In genomic region chr3:9100761-9101160, GRCm38 (mm10) we compare ENCODE assay signal across 20 mouse cellular contexts.
DNase-seq lines count a peak whose midpoint lies in the region; ATAC-seq lines count a peak whose summit lies in the region.
"Had no signal": no experiment of that assay in that cellular context is flagged by ENCODE, and none has a peak within 500 bp of the region (broad histone marks: within the 10 kb centered on the region; RNA-seq: fewer than 3 reads in every experiment).

No protein-coding gene starts in this region.

- no peaks in the 10 kb centered on the region for H3K36me3 ChIP-seq in lung, embryonic 16.5 days (ENCODE audit: control insufficient read depth, insufficient read depth, low read length)
- H3K36me3 ChIP-seq in intestine, embryonic 16.5 days (ENCODE audit: control insufficient read depth, insufficient read depth, low read length) = no peaks in the 10 kb centered on the region
- H3K36me3 ChIP-seq: embryonic facial prominence, embryonic 15.5 days; forebrain, embryonic 10.5 days; heart, embryonic 12.5 days; hindbrain, embryonic 10.5 days had no signal

- 57% methylated on average over 8 of the region's 8 CpGs for WGBS in lung, embryonic 16.5 days
- WGBS in intestine, embryonic 16.5 days = 59% methylated on average over 8 of the region's 8 CpGs

- no peaks in the 10 kb centered on the region for H3K27me3 ChIP-seq in lung, embryonic 16.5 days (ENCODE audit: control insufficient read depth, insufficient read depth, low read depth, low read length)
- H3K27me3 ChIP-seq in intestine, embryonic 16.5 days (replicated peaks; ENCODE audit: control insufficient read depth, insufficient read depth, low read length) = no peaks in the 10 kb centered on the region
- H3K27me3 ChIP-seq: CH12.LX; embryonic facial prominence, embryonic 15.5 days; heart, embryonic 12.5 days had no signal

- DNase-seq in lung, adult 18-20 months = no peak
- peak; percentile 39 for DNase-seq in ZHBTc4 (ENCODE audit: low read depth, low spot score)
- no peak for DNase-seq in left cerebral cortex, adult 18-20 months (ENCODE audit: low spot score in 2 of 2)
- DNase-seq in testis, postnatal 10 days (ENCODE audit: low spot score) = no peak
- DNase-seq: adrenal gland, postnatal 10 days; cerebellum, adult 11 months; cerebellum, adult 8-10 months; cerebellum, postnatal 14 days; embryo, embryonic 11 days; gastrocnemius, adult 2 months; gastrocnemius, postnatal 25 days had no signal

- H3K4me1 ChIP-seq in lung, embryonic 16.5 days (replicated peaks; ENCODE audit: control insufficient read depth, insufficient read depth, low read length) = 0 out of 2 replicates have a peak, but pooled peaks cover 2% of the 10 kb centered on the region
- peaks cover 15% of the 10 kb centered on the region for H3K4me1 ChIP-seq in intestine, embryonic 16.5 days (ENCODE audit: control insufficient read depth, insufficient read depth, low read length)
- H3K4me1 ChIP-seq: embryonic facial prominence, embryonic 15.5 days; forebrain, embryonic 10.5 days had no signal

- no peak overlapping the region for H3K4me3 ChIP-seq in lung, embryonic 16.5 days (ENCODE audit: low read length)
- H3K4me3 ChIP-seq in intestine, embryonic 16.5 days (ENCODE audit: low read length) = no peak overlapping the region
- H3K4me3 ChIP-seq: embryonic facial prominence, embryonic 15.5 days; erythroblast, embryonic 14.5 days; forebrain, embryonic 10.5 days; gastrocnemius, adult 2 months; heart, embryonic 12.5 days; hindbrain, embryonic 10.5 days had no signal

- no peaks in the 10 kb centered on the region for H3K9me3 ChIP-seq in lung, embryonic 16.5 days (ENCODE audit: control insufficient read depth, low read length)
- no peaks in the 10 kb centered on the region for H3K9me3 ChIP-seq in intestine, embryonic 16.5 days (ENCODE audit: control insufficient read depth, low read length)
- H3K9me3 ChIP-seq: embryonic facial prominence, embryonic 15.5 days; heart, embryonic 12.5 days had no signal

- H3K4me2 ChIP-seq in lung, embryonic 16.5 days (ENCODE audit: low read depth, low read length) = no peak overlapping the region
- H3K4me2 ChIP-seq in intestine, embryonic 16.5 days (ENCODE audit: low read depth, low read length) = no peak overlapping the region
- H3K4me2 ChIP-seq: embryonic facial prominence, embryonic 15.5 days; heart, embryonic 12.5 days had no signal

- peak; percentile 76 for ATAC-seq in lung, embryonic 16.5 days (ENCODE audit: low read depth)
- ATAC-seq in intestine, embryonic 16.5 days = peak; percentile 77
- ATAC-seq: forebrain, embryonic 14.5 days had no signal

- peak overlapping the region; percentile 53 for H3K27ac ChIP-seq in lung, embryonic 16.5 days (ENCODE audit: low read length)
- peak overlapping the region; percentile 52; the same call in 1 of the 2 replicates for H3K27ac ChIP-seq in intestine, embryonic 16.5 days (ENCODE audit: low read length)
- H3K27ac ChIP-seq: embryonic facial prominence, embryonic 15.5 days; forebrain, embryonic 10.5 days; gastrocnemius, adult 2 months; hindbrain, embryonic 10.5 days had no signal

- H3K9ac ChIP-seq in lung, embryonic 16.5 days (ENCODE audit: low read length) = no peak overlapping the region
- no peak overlapping the region for H3K9ac ChIP-seq in intestine, embryonic 16.5 days (ENCODE audit: low read depth, low read length)
- H3K9ac ChIP-seq: embryonic facial prominence, embryonic 15.5 days; heart, embryonic 12.5 days had no signal
